Mouse (Mus musculus): Measurements from ENCODE around the gene Zfp771.

The Zfp771 gene

GRCm38 (mm10) chr7:127282190-127282589, 38.1 kb downstream of the Zfp771 start:
- DNase-seq (ENCODE audit: low read depth, low spot score), result no peak

GRCm38 (mm10) chr7:127285154-127285553, 41.1 kb downstream of the Zfp771 start:
- DNase-seq (ENCODE audit: low read depth, low spot score), result no peak

- DNase-seq (ENCODE audit: low read depth, low spot score), result no peak
These were observed 43.9 kb downstream of the Zfp771 start for GRCm38 (mm10) chr7:127287940-127288339.

- DNase-seq (ENCODE audit: low read depth, low spot score), result no peak
These were observed 45.2 kb downstream of the Zfp771 start for GRCm38 (mm10) chr7:127289306-127289705.

GRCm38 (mm10) chr7:127290142-127290541, 46.1 kb downstream of the Zfp771 start:
- no peak for DNase-seq (ENCODE audit: low read depth, low spot score)

- DNase-seq (ENCODE audit: low read depth, low spot score), result no peak
These were observed 52.0 kb downstream of the Zfp771 start, which contains the start of gene Itgal for GRCm38 (mm10) chr7:127296098-127296497. Gene Itgal, plus strand, starts transcription at chr7:127296260.

GRCm38 (mm10) chr7:127296786-127297555, 52.9 kb downstream of the Zfp771 start:
- DNase-seq (ENCODE audit: low read depth, low spot score), result no peak

GRCm38 (mm10) chr7:127297586-127298193, 53.6 kb downstream of the Zfp771 start:
- DNase-seq (ENCODE audit: low read depth, low spot score), result no peak

Data from skeletal muscle tissue, adult 2 months (tissue).